Mouse (Mus musculus) frontal cortex, postnatal 14 days (tissue): ENCODE data around the gene Prelp.
"Not testable (repeated sequence)": the region's sequence is repeated elsewhere in the genome, so short reads cannot be mapped to it uniquely, and the experiment has no call there.

Experiments
- DNase-seq, 2 experiments: peaks; one replicate each; pipeline ENCODE4 v3.0.0; 2022; ENCODE audit warnings: low spot score in 2 of 2

Gene Prelp

DNA sequence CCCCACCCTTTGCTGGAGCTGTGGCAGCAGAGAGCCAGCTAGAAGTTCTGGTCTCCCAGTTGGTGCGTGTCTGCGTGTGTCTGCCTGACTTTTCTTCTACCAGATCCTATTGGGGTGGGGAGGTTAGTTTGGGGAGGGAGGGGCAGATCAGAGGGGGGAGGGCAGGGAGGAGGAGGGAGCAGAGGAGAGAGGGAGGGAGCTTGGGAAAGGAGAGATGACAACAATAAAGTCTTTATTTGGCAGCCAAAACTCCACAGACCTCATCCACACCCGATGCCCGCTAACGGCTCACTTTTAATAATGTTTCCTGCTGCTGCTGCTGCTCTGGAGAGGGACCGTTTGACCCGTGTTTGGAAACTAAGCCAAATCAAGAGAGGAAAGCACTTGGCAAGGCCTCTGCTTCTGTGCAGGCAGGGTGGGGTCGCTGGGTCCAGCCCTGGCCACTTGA, at the start of gene Prelp:
Gene Prelp (minus strand): TSS at position 111 of the 448 bp plus-strand sequence.
- no peak for DNase-seq

- no peak for DNase-seq
Observed at GRCm38 (mm10) chr1:133969427-133969826, 48.2 kb upstream of the Prelp start.

DNA sequence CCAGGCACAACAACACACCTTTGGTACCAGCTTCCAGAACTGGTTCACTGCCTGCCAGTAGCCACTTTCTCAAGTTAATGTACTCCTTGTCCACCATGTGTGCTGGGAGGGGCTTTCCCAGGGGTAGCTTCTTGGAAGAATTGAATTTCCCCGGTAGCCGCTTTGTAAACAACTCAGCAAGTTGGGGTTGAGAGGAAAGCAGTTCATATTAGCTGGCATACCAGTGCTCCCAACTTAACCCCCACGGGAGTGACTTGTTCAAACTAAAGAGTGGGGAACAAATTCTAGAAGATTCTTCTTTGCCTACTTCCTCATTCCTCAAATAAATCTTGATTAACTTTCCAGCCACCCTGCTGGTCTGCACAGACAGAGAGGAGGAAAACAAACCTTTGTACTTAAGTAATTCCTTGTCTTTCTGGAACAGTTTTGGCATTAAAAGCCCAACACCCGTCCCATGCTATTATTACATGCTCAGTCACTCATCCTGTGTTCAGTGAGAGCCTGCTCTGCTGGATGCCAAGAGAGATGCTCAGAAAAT, 47.6 kb upstream of the Prelp start:
- DNase-seq = no peak

- no peak for DNase-seq
Observed at GRCm38 (mm10) chr1:133967481-133968017, 46.3 kb upstream of the Prelp start.

DNA sequence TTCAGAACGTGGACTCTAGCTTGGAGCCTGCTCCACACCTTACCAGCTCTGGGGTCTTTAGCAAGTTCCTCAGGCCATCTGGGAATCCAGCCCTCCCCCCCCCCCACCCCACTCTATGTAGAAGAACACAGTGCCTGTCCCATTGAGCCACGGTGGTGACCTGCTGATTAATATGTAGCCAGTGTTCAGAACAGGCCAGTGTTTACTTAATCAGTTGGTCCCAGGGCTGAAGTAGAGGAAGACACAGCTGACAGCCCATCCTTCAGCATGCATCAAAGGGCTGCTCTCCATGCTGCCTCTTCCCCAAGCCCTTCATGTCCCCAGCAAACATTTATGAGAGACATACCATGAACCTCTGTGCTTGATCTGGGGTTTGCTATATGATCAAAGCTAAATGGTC, 44.8 kb upstream of the Prelp start:
- no peak for DNase-seq

- no peak for DNase-seq
Observed at GRCm38 (mm10) chr1:133965298-133965697, 44.1 kb upstream of the Prelp start.

DNA sequence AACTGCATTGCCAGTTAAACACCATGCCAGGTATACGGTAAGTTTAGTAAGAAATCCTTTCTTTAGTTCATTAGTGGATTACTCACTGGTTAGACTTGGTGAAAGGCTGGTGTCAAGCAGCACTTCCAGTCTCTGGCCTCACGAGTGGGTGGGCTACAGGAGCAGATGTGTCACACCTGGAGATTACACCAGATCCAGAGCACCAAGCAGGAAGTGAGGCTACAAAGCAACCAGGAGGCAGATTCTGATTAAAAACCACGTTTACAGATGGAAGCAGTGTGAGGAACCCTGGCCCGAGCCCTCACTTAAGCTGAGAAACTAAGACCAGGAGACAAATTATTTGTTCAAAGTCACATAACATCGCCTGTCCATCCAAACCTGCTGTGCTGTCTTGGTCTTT, 43.5 kb upstream of the Prelp start:
- DNase-seq = no peak

DNA sequence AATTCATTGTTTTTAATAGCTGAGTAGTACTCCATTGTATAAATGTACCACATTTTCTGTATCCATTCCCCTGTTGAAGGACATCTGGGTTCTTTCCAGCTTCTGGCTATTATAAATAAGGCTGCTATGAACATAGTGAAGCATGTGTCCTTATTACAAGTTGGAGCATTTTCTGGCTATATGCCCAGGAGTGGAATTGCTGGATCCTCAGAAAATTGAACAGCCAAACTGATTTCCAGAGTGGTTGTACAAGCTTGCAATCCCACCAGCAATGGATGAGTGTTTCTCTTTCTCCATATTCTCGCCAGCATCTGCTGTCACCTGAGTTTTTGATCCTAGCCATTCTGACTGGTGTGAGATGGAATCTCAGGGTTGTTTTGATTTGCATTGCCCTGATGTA, 42.4 kb upstream of the Prelp start:
- DNase-seq = not testable (repeated sequence)

GRCm38 (mm10) chr1:133963128-133963527, 41.9 kb upstream of the Prelp start:
- DNase-seq = not testable (repeated sequence)

DNA sequence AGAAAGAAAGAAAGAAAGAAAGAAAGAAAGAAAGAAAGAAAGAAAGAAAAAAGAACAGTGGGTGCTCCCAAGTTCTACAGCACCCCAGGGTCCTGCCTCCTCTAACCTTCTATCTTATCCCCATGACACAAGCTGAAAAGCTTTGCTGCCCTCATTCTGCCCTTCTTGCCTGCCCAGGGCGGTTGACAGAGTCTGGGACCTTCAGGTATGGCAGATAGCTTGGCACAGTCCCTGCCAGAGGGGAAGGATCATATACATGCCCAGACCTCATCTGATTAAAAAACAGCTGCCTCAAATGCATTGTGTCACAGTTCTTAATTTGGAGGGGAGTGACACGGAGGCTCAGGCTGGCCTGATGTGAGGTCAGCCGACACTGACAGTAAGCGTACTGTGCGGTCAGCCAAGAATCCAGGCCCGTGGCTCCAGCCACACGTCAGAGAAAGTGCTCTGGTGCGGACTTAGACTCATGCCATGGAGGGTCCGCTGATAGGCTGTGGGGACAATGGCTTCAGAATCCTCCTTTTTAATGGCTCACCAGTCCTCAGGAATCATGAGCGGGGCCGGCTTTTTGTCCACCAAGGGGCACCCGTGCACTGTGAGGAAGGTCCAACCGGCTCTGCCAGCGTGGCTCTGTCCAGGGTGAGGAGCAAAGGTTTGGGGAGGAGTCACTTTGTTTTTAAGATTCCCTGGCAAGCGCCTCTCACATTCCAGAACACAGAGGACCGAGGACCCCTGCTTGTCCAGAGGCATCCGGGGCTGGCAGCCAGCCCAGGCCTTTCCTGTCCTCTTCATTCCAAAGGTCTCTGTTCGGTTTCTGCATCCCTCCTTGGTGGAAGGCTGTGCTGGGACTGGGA, 40.3 kb upstream of the Prelp start:
- DNase-seq = no peak

DNA sequence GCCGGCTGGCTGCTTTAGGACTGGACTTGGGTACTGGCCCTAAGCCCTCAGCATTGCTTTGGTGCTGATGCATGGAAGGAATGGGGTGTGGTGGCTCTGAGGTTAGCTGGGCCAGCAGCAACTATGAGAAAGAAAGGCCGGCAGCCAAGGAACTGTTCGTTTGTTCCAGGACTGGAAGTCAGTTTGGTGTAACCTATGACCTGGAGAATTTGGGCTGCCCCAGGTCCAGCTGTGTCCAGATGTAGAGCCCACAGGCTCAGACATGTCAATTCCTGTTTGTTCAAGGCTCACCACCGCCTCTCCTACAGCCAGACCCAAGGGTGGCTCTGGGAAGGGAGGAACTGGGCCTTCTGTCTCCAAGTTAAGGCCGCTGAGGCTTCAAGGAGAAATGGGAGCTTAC, 38.3 kb upstream of the Prelp start:
- no peak for DNase-seq

GRCm38 (mm10) chr1:133954009-133954408, 32.8 kb upstream of the Prelp start:
- no peak for DNase-seq

- DNase-seq = no peak
Observed at GRCm38 (mm10) chr1:133953261-133953742, 32.1 kb upstream of the Prelp start.

GRCm38 (mm10) chr1:133951598-133951997, 30.4 kb upstream of the Prelp start:
- no peak for DNase-seq

DNA sequence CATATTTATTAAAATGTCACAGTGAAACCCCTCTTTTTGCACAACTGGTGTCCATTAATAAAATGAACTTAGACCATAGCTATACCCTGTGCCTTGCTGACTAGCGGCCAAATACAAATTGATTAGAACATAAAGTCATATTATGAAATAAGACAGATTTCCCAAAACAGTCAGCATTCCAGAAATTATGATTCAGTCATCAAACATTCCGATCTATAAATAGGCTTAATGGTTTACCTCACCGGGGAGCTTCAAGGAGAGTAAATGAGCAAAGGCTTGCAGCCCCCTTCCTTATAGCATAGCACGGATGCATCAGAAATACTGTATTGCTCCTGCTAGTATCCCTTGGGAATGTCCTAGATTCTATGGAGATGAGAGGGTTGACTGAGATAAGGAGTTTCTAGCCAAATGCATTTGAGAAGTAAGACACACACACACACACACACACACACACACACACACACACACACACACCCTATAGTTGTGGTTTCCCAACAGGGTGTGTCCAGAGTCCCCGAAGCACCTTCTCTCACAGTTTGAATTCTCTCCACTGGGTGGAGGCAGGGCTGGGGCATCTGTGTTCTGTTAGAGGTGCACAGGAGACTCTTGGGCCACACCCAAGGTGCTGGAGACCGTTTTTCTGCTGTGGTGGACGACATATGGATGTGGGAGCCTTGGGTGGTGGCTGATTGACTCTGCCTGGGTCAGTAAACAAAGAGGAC, 29.0 kb upstream of the Prelp start:
- no peak for DNase-seq

DNA sequence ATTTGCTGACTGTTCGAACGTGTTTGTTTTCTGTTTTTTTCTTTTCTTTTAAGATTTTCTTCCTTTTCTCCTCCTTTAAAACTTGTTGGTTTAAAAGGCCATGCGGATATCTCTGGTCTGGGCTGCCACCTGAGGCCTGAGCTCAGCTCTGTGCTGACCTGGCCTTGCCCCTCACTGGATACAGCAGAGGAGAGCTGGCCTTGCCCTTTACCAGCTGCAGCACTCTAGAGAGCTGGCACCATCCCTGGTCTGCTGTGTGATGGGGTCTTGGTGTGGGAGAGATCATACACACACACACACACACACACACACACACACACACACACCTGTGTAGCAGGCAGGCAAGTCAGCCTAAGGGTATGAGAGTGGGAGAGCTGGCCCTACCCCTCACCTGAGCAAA, 23.9 kb upstream of the Prelp start:
- DNase-seq = no peak

- DNase-seq = no peak
Observed at GRCm38 (mm10) chr1:133941904-133942303, 20.7 kb upstream of the Prelp start.

- no peak for DNase-seq
Observed at GRCm38 (mm10) chr1:133941158-133941860, 20.1 kb upstream of the Prelp start.

GRCm38 (mm10) chr1:133940481-133941092, 19.4 kb upstream of the Prelp start:
- DNase-seq = no peak

DNA sequence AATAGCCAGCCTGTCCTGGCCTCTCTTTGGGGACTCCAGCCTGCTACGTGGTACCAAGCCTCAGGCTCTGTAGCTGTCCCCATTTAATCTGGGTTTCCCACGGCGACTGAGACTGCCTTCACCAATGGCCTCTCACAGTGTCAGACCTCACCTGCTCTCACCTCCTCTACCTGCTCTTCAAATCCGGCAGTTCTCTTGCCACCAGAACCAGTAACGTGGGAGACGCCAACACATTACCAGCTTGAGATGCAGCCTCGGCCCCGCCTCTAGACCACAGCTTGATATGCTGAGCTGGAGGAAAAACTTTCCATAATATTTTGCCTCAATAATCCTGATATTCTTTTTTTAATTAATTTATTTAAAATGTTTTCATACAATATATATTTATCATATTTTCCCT, 18.5 kb upstream of the Prelp start:
- DNase-seq = no peak

DNA sequence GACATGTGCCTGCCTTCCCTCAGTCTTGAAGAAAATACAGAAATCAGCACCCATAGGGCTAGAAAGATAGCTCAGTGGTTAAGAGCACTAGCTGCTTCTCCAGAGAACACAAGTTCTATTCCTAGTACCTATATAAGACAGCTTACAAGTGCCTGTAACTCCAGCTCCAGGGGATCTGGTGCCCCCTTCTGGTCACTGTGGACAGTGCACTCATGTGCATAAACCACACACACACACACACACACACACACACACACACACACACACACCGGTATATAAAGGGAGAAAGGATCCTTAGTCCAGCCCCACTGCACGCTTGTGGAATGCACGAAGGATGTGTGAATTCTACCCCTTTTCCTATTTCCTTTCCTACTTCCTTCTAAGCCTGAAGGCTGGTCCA, 15.0 kb upstream of the Prelp start:
- DNase-seq = no peak
